Mouse (Mus musculus): ENCODE measurements around the gene Selplg.
"Not testable (repeated sequence)": the region's sequence is repeated elsewhere in the genome, so short reads cannot be mapped to it uniquely, and the experiment has no call there.

Gene Selplg

GRCm38 (mm10) chr5:113790453-113791196, 41.8 kb downstream of the Selplg start:
- peak; percentile 49 for DNase-seq (ENCODE audit: low spot score)

- DNase-seq (ENCODE audit: low spot score) = no peak
These were observed 43.2 kb downstream of the Selplg start for GRCm38 (mm10) chr5:113789075-113789788.

GRCm38 (mm10) chr5:113788645-113789044, 43.8 kb downstream of the Selplg start:
- no peak for DNase-seq (ENCODE audit: low spot score)

GRCm38 (mm10) chr5:113786985-113787384, 45.5 kb downstream of the Selplg start:
- DNase-seq (ENCODE audit: low spot score) = no peak

GRCm38 (mm10) chr5:113784104-113784503, 48.3 kb downstream of the Selplg start:
- DNase-seq (ENCODE audit: low spot score) = not testable (repeated sequence)

GRCm38 (mm10) chr5:113783581-113784001, 48.9 kb downstream of the Selplg start:
- DNase-seq (ENCODE audit: low spot score) = peak; percentile 31

- no peak for DNase-seq (ENCODE audit: low spot score)
These were observed 49.8 kb downstream of the Selplg start for GRCm38 (mm10) chr5:113782624-113783023.

GRCm38 (mm10) chr5:113781875-113782274, 50.6 kb downstream of the Selplg start:
- DNase-seq (ENCODE audit: low spot score) = no peak

GRCm38 (mm10) chr5:113781254-113781653, 51.2 kb downstream of the Selplg start:
- DNase-seq (ENCODE audit: low spot score) = no peak

- DNase-seq (ENCODE audit: low spot score) = no peak
These were observed 51.7 kb downstream of the Selplg start for GRCm38 (mm10) chr5:113780763-113781162.

GRCm38 (mm10) chr5:113780082-113780752, 52.2 kb downstream of the Selplg start:
- no peak for DNase-seq (ENCODE audit: low spot score)

- DNase-seq (ENCODE audit: low spot score) = no peak
These were observed 52.9 kb downstream of the Selplg start for GRCm38 (mm10) chr5:113779569-113779968.

- not testable (repeated sequence) for DNase-seq (ENCODE audit: low spot score)
These were observed 54.7 kb downstream of the Selplg start for GRCm38 (mm10) chr5:113777728-113778127.

- peak; percentile 43 for DNase-seq (ENCODE audit: low spot score)
These were observed 55.6 kb downstream of the Selplg start for GRCm38 (mm10) chr5:113776896-113777226.

GRCm38 (mm10) chr5:113776128-113776895, 56.1 kb downstream of the Selplg start:
- DNase-seq (ENCODE audit: low spot score) = peak; percentile 35

GRCm38 (mm10) chr5:113775585-113775984, 56.9 kb downstream of the Selplg start:
- DNase-seq (ENCODE audit: low spot score) = no peak

- DNase-seq (ENCODE audit: low spot score) = peak; percentile 88
These were observed 58.8 kb downstream of the Selplg start for GRCm38 (mm10) chr5:113773664-113774063.

GRCm38 (mm10) chr5:113772905-113773519, 59.4 kb downstream of the Selplg start:
- no peak for DNase-seq (ENCODE audit: low spot score)

- DNase-seq (ENCODE audit: low spot score) = peak; percentile 94
These were observed 60.0 kb downstream of the Selplg start, which contains the start of the genes Sart3 and Iscu for GRCm38 (mm10) chr5:113772450-113772895. Gene Sart3, minus strand, starts transcription at chr5:113772510. Gene Iscu, plus strand, starts transcription at chr5:113772748.

GRCm38 (mm10) chr5:113771213-113772162, 61.0 kb downstream of the Selplg start:
- peak; percentile 90 for DNase-seq (ENCODE audit: low spot score)
